Mouse (Mus musculus) central nervous system, embryonic 14 days (tissue): Measurements from ENCODE around the gene Ap2b1. TPM values are rescaled to one million over a fixed set of nuclear protein-coding genes. Genes with fewer than 3 reads are reported as not detected.

Experiments used
- polyA plus RNA-seq: library from polyadenylated mRNA; depleted of rRNA; stranded (reverse); fragments of >200 nt; gene quantifications from 2 replicates; pipeline ENCODE4 v1.2.3, GENCODE M21; 2012; rRNA removed

Gene Ap2b1
- polyA plus RNA-seq, result 91.3 and 95.0 TPM in 2 replicates

GRCm38 (mm10) chr11:83298225-83299195 is at the start of gene Ap2b1:
TSS of gene Ap2b1 (plus strand) at chr11:83299024.

GRCm38 (mm10) chr11:83286566-83286965 is 12.3 kb upstream of the Ap2b1 start, which contains the start of gene Slfn14:
TSS of gene Slfn14 (minus strand) at chr11:83286726.

DNA sequence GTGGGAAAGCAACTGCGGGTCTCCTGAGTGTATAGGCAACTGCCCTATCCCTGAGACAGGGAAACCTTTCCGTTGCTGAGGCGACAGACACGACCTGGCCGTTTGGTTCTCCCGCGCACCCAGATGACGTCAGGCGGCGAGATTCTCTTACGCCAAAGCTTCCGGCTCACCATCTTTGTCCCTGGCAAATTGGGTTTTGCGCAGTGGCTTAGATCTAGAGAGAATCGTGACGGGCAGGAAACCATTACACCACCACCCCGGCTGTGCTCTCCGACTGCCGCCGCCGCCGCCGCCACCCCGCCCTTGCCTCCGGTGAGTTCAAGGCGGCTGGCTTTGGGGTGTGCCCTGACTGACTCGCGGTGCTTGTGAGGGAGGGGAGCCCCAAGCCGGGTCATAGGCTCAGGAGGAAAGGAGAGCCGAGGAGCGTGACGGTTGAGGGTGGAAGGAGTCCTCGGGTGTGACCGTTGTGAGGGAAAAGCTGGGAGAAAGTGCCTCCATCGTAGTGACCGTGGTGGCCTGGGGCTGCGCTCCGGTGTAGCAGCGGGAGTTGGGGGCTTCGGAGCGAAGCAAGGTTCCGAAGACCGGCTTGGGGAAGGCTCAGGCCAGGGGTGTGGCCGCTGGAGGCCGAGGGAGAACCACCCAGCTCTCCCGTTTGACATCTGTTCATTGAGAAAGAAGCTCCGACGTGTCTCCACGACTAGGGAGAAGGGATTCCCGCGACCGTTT is 3.9 kb downstream of the Ap2b1 start, which contains the start of gene Pex12:
TSS of gene Pex12 (minus strand) at position 61 of the 726 bp plus-strand sequence.

DNA sequence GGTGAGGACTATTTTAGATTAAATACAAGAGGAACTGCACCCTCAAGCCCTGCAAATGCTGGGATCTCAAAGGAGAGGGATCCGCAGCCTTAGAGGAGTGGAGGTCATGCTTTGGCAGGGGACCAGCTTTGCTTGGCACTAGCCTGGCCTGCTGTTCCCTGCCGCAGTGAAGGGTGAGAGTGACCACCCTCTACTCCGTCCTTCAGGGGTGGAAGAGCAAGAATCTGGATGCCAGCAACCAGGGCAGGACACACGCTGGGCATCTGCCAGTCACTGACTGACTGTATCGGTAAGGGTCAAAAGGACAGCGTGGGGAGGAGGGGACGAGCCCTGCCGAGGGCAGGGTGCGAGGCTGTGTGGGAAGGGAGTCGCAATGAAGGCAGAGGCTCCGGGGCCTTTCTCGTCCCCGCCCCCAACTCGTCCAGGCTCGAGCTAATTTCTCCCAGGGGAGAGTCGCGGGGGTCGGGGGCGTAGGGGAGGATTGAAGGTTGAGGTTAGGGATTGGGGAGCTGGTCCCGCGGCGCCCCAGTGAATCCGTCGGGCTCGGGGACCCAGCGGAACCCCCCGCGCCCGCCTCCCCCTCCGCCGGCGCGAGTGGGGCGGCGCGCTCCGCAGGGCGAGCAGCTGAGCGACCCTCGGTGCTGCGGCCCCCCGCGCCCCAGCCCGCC is 110.4 kb downstream of the Ap2b1 start, which contains the start of gene Rasl10b:
TSS of gene Rasl10b (plus strand) at position 51 of the 668 bp plus-strand sequence.

DNA sequence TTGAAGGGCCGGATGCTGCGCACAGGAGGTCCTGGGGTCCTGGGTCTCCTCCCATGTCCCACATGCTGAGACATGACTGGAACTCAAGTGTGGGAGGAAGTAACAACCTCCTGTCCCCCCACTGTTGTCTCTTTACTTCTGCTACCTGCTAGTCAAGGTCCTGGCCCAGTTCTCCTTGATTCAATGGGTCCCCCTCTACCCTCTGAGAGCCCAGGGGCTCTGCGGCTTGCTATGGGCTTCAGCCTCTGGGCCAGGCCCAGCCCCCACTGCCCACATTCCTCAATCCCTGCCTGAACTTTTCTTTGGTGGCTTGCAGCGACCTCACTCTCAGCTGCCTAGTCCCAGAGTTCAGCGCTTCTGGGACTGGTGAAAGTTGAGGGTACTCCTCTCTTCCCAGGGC is 130.5 kb downstream of the Ap2b1 start, which contains the start of gene Gas2l2:
TSS of gene Gas2l2 (minus strand) at position 101 of the 400 bp plus-strand sequence.

GRCm38 (mm10) chr11:83437377-83437776 is 138.6 kb downstream of the Ap2b1 start, which contains the start of gene 1700020L24Rik:
TSS of gene 1700020L24Rik (plus strand) at chr11:83437677.

Other genes starting within 250 kb of the Ap2b1 start
- 2.2 and 3.4 TPM in 2 replicates for gene Slfn2, start 233.9 kb upstream of the Ap2b1 start, polyA plus RNA-seq
- gene Slfn1, start 182.2 kb upstream of the Ap2b1 start, polyA plus RNA-seq, result 0.45 and 0.84 TPM in 2 replicates
- 1.2 and 3.1 TPM in 2 replicates for gene Slfn4, start 123.8 kb upstream of the Ap2b1 start, polyA plus RNA-seq
- 0.26 and 0.50 TPM in 2 replicates for gene Slfn3, start 107.7 kb upstream of the Ap2b1 start, polyA plus RNA-seq
- gene Slfn14, start 12.3 kb upstream of the Ap2b1 start, polyA plus RNA-seq, result 0.04 and 0.06 TPM in 2 replicates
- 13.1 and 15.2 TPM in 2 replicates for gene Pex12, start 3.6 kb downstream of the Ap2b1 start, polyA plus RNA-seq
- 43.2 and 47.1 TPM in 2 replicates for gene Rasl10b, start 110.1 kb downstream of the Ap2b1 start, polyA plus RNA-seq
- 0.29 and 0.37 TPM in 2 replicates for gene Gas2l2, start 130.4 kb downstream of the Ap2b1 start, polyA plus RNA-seq
- 0.41 and 0.44 TPM in 2 replicates for gene 1700020L24Rik, start 138.7 kb downstream of the Ap2b1 start, polyA plus RNA-seq
- 5.2 and 5.4 TPM in 2 replicates for gene Mmp28, start 164.0 kb downstream of the Ap2b1 start, polyA plus RNA-seq
- gene Taf15, start 174.1 kb downstream of the Ap2b1 start, polyA plus RNA-seq, result 109 and 120 TPM in 2 replicates
- gene Heatr9, start 223.2 kb downstream of the Ap2b1 start, polyA plus RNA-seq, result not detected in 2 replicates
- 0.65 and 2.0 TPM in 2 replicates for gene Ccl5, start 231.5 kb downstream of the Ap2b1 start, polyA plus RNA-seq